Mouse (Mus musculus) frontal cortex, postnatal 25 days (tissue): ENCODE measurements around the gene Otud7b.
"Not testable (repeated sequence)": the region's sequence is repeated elsewhere in the genome, so short reads cannot be mapped to it uniquely, and the experiment has no call there.

Experiments
- DNase-seq, 2 experiments: peaks; one replicate each; pipeline ENCODE4 v3.0.0; 2022; ENCODE audit warnings: low spot score in 2 of 2

The Otud7b gene

DNA sequence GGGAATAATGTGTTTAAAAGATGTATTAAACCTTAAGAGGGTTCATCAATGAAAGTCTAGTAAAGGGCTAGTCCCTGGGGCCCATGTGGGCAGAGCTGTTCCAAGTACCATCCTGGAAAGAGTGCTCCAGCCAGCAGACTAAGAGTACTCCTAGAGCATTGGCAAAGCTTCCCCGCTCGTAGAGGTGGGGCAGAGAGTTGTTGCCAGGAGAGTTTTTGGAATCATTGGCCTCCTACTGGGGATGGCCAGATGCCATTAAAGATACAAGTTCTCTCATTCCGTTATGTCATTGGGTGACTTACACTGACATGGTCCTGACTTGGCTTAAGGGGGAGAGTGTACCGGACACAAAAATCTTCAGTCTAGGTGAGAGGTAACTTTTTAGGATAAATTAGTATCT, 75.2 kb downstream of the Otud7b start:
- DNase-seq: no peak

DNA sequence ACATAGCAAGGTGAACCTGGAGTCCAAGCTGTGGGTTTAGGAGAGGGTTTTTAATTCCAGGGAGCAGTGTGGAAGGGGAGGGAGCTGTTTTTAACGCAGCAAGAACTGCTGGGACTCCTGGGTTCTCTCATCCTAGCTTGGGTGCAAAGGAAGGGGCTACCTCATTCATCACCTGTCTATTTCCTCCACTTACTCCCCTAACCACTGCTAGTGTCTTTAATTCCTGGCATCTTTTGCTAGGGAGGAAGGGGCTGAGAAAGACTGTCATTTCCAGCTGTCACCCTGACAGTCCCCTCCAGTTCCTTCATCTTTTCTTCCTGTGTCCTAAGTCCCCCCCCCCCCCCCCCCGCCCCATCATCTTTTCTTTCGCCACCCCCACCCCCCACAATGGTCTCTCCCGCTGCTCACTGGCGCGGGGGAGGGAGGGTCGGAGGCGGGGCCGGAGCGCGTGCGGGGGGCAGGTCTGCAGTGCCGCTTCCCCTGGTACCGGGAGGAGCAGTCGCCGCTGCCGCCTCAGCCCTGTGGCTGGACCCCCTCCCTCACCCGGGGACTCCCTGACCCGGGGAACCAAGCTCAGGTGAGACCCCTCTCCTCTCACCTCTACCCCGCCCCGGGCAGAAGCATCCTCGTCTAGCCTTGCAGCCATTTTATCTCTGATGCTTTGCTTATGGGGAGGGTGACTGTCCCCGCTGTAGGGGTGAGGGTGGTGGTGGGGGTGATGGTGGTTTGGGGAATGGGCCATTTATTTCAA, 76.6 kb downstream of the Otud7b start, which contains the start of gene Sv2a:
TSS of gene Sv2a (plus strand) at position 425 of the 751 bp plus-strand sequence.
- DNase-seq: no peak

DNA sequence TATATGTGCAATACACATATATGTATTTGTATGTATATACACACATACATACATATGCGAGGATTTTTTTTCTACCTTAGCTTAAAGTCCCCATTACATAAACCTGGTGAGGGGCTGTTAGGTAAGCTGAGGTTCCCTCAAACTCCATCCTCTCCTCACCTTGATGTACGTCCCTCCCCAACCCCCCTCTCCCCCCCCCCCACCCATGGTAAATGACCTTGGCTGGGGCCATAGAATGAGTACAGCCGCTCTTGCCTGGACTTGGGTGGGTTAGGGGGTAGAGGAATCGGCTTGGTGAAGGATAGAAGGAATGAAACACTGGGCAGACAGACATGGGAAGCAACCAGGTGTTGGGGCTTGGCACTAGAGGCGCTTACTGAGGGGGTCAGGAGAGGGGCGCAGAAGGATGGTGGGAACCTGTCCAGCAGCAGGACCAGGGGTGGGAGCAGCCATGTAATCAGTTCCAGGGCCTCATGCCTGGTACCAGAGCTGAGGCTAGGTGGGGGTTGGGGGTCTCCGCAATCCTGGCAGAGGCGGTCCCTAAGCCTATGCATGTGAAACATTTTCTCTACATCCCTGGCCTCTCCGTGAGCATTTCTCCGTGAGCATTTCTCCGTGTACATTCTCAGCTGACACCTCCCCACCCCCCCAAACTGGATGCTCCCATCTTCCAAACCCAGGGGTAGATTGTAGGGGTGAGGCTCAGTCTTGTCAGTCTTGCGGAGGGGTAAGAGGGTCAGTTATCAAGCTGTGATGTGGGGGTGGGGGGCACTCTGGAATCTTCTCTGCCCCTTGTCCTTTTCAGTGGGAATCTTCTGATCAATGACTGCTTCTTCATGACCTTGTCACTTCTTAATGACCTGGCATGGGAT, 77.4 kb downstream of the Otud7b start:
- no peak for DNase-seq

DNA sequence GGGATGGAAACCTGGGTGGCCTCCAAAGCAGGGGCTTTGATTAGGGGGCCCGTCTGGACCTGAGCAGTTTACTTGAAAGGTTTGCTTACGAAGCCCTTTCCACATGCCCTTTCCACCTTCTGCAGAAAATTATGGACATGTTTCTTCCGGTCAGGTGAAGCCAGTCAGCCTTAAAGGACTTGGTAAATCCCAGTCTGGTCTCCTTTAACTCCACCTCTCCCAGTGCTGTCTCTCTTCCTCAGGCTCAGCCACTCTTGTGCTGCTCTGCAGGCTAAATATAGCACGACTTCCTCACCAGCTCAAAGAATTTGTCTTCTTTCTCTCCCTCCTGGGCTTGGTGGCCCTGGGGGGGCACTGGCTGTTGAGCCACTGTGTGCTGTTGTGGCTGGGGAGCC, 78.1 kb downstream of the Otud7b start:
- no peak for DNase-seq

DNA sequence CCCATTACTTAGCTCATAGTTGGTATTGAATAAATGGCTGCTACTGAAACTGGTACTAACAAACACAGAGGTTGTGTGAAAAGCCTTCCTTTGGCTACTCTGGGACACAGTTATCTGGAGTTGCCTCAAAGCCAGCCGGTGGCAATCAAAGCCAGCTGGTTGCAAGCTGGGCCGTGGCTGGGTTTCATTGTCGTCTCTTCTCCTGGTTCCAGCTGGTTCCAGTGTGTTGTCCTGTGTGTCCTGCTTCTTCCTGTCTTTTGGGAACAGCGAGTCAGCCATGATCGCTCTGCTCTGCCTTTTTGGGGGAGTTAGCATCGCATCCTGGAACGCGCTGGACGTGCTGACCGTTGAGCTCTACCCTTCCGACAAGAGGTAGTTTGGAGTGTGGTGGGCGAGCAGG, 88.7 kb downstream of the Otud7b start:
- DNase-seq: no peak

DNA sequence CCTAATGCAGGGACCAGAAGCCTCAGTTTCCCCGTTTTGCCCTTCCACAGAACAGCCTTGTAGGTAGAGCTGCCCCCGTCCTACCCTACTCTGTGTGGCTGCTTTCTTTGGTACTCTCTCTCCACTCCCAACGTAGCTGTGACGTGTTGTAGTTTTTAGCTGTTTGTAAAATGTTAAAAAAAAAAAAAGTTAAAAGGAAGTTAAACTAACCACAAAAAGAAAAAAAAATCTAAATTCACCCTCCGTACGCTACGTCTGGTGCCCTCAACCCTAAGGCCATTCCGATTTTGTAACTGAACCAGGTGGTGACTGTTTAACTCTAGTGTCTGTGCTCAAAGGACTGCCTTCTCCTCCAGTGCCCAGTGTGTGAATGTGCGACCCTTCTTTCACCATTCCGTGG, 90.6 kb downstream of the Otud7b start:
- no peak for DNase-seq

DNA sequence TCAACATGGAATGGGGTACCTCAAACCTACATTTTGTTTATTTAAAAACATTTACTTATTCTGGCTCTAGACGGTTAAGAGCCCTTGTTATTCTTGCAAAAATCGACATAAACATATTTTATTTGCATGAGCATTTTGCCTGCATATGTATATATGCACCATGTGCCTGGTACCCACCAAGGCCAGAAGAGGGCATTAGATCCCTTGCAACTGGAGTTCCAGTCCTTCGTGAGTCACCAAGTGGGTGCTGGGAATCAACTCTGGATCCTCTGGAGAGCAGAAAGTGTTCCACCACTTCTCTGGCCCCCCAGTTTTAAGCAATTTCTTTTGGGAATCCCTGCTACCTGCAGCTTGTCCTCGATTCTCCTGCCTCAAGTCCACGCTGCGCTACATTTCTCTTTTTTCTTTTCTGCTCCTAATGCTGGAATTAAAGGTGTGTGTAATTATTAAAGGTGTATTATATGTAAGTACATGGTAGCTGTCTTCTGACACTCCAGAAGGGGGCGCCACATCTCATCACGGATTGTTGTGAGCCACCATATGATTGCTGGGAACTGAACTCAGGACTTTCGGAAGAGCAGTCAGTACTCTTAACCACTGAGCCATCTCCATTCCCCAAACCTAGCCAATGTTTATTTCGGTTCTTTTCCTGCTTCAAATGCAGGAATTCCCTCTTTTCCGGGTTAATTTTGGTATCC, 91.4 kb downstream of the Otud7b start:
- no peak for DNase-seq

DNA sequence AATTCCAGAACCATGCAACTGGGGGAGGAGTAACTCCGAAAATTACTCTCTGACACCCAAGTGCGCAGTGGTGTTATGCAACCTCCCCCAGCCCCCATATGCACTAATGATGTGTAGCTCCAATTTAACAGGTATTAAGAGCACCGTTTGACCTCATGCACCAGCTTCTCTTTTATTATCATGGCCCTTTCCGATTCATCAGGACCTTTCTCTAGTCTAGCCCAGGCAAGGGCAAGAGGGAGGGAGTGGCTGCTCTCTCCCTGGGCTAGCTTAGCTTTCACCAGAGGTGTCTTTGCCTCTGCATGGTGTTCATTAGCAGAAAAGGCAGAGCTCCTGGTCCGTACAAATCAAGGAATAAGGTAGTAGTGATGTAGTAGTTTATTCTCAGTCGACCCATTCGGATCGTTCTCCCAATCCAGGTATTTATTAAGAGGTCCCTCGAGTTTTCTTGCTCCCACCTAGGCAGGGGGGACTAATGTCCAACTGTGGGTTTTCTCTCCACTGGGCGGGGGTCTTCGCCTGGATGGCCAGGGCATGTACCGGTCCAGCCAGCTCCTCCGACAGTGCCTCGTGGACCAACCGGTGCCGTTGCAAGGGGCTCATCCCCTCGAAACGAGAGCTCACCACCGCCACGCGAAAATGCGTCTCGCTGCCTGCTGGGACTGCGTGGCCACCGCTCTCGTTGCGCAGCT, 92.3 kb downstream of the Otud7b start:
- DNase-seq: no peak

DNA sequence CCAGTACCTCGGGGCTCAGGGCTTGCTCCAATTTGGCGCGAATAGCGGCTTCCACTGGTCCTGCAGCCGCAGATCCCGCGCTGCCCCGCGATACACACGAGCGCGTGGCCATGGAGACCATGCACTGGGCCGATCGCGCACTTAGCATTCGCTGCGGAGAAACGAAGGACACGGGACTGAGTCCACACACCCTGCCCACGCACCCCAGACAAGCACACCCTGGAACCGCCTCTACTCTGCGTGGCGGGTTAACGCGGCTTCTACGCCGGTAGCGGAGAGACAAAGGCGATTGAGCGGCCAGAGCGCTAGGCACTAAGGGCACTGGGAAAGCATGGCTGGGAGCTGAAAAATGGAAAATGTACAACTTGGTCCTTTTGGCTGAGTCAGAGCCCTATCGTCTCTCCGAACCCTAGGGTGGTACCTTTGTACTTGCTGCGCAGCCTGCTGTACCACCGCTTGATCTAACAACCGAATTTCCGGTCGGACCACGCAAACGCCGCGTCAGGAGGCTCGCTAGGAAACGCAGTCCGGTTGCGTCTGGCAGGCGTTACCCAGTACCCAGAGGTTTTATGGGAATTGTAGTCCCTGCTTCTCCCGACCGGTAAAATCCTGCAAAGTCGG, 92.9 kb downstream of the Otud7b start:
- DNase-seq: peak; percentile 80 to 89

DNA sequence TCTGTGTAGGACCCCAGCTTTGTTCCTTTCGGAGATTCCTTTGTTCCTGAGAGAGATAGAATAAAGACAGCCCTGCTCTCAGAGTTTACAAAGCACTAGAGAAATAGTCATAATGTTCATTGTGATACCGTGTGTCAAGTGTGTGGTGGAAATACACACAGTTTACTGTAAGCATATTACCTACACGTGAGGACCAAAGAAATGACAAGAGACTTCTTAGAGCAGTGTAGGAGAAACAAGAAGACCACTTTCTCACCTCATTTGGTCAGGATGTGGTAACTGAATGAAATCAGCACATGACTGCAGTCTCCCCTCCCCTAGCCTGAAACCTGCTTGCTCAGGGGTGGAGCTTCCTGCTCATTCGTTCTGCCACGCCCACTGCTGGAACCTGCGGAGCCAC, 93.9 kb downstream of the Otud7b start:
- no peak for DNase-seq

DNA sequence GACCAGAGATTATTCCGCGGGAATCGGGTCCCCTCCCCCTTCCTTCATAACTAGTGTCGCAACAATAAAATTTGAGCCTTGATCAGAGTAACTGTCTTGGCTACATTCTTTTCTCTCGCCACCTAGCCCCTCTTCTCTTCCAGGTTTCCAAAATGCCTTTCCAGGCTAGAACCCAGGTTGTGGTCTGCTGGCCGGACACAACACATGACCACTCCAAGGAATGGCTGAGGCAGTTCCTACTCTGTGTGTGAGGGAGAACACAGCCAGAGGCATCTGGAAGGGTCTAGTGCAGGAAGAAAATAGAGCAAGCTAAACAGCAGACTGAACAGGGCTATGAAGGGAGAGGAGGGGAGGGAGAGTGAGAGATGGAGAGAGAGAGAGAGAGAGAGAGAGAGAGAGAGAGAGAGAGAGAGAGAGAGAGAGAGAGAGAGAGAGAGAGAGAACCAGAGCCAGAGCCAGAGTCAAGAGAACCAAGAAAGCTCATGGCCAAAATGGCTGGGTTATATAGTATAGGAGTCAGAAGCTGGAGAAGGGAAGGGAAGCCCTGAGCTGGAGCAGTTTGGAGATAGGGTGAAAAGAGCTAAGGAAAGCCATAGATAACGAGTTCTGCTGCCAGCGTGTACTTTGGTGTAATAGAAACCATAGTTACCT, 94.4 kb downstream of the Otud7b start:
- not testable (repeated sequence) for DNase-seq

DNA sequence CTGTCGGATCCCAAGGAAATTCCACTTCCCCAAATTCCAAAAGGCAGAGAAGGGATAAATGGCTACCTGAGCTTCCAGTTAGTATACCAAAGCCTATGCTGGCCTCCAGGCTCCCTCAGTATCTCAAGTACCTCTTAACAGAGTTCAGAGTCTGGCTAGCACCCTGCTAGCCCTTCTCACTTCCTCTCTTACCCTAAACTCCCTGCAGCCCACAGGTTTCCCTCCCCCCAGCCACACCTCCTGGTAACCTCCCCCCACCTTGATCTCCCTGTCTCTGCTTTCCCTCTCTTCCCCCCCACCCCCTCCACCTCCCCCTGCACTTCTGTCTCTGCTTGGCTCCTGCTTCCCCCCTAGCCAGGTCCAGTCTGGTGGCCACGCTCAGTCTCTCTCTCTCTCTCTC, 95.4 kb downstream of the Otud7b start:
- no peak for DNase-seq

DNA sequence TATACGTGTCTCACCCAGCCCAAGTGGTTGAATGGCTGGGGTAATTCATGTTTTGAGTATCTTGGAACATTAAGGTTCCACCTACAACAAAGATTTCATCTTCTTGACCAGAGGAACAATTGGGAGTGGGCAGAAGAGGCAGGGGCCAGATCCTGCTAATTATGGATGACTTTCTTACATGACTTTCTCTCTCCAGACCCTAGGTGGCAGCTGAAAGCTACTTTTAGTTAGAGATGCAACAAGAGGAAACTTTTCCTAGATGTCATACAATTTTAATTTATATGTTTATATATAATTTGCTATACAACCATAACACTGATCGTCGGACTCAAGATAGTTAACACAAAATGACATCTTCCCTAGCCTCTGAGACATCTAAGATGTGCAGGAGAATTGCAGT, 103.5 kb downstream of the Otud7b start:
- no peak for DNase-seq

DNA sequence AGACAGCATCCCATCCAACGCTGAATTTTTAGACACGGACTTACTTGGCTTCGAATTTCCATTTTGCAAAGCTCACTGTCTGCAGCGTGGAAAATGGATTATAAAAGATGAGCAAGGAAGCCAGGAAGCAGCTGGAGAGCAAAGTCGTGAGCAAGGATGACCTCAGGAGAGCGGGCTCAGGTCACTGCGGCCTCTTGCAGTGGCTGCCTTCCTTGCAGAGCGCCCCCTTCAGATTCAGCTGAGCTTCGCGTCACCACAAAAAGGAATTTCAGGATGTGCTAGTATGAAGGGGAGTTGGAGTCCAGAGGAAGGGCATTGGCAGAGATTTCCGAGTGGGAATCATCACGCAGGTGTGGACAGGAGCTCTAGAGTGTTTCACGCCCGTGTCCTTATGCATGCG, 104.9 kb downstream of the Otud7b start:
- no peak for DNase-seq
